Mouse (Mus musculus) erythroblast, embryonic 14.5 days (primary cell): ENCODE results near the gene Pheta1.

Experiments
- GATA1 ChIP-seq: IDR thresholded peaks from 2 replicates; pipeline ENCODE4 v1.6.1; 2012; ENCODE audit warnings: low read length, inconsistent platforms, mixed read lengths
- TAL1 ChIP-seq: IDR thresholded peaks from 3 replicates; pipeline ENCODE4 v1.6.1; 2012; ENCODE audit warnings: low read length, inconsistent platforms, mixed read lengths

GRCm38 (mm10) chr5:121838341-121839127 lies 10.2 kb upstream of the Pheta1 start:
- TF ChIP-seq GATA1 (no peak), TAL1 (no peak)
